Mouse (Mus musculus) lung, embryonic 16.5 days (tissue): Measurements from ENCODE around the gene Glra1. TPM values are rescaled to one million over a fixed set of nuclear protein-coding genes. Genes with fewer than 3 reads are reported as not detected.

Source experiments
- ATAC-seq: fragments of 200-750 bp; cut with Nextera tagmentation; 2 replicates; pipeline ENCODE4 v1.8.0; 2017; ENCODE audit warnings: low read depth, mild to moderate bottlenecking, moderate library complexity
- H3K27ac ChIP-seq: fragments of 300-500 bp; sonication (generic); 2 replicates; pipeline ENCODE4 v1.5.1; 2014; ENCODE audit warnings: mild to moderate bottlenecking, control low read depth, low read length
- H3K27me3 ChIP-seq: fragments of 300-500 bp; sonication (generic); 2 replicates; pipeline ENCODE4 v1.6.1; 2014; ENCODE audit warnings: low read depth, low read length, mixed read lengths; ENCODE audit not compliant: control insufficient read depth, insufficient read depth
- H3K36me3 ChIP-seq: fragments of 300-500 bp; sonication (generic); 2 replicates; pipeline ENCODE4 v1.6.1; 2014; ENCODE audit warnings: low read length; ENCODE audit not compliant: control insufficient read depth, insufficient read depth
- H3K4me1 ChIP-seq: fragments of 300-500 bp; sonication (generic); replicated peaks from 2 replicates; pipeline ENCODE4 v1.6.1; 2014; ENCODE audit warnings: low read length, mixed read lengths; ENCODE audit not compliant: control insufficient read depth, insufficient read depth
- H3K4me2 ChIP-seq: fragments of 300-500 bp; sonication (generic); 2 replicates; pipeline ENCODE4 v1.6.1; 2014; ENCODE audit warnings: low read depth, low read length, control low read depth
- H3K4me3 ChIP-seq: fragments of 300-500 bp; sonication (generic); 2 replicates; pipeline ENCODE4 v1.5.1; 2014; ENCODE audit warnings: mild to moderate bottlenecking, low read length, control low read depth
- H3K9ac ChIP-seq: fragments of 300-500 bp; sonication (generic); 2 replicates; pipeline ENCODE4 v1.6.1; 2014; ENCODE audit warnings: low read length, control low read depth
- H3K9me3 ChIP-seq: fragments of 300-500 bp; sonication (generic); 2 replicates; pipeline ENCODE4 v1.6.1; 2016; ENCODE audit warnings: low read length; ENCODE audit not compliant: control insufficient read depth
- WGBS: fragments of 180-500 bp; shearing (Covaris S2); extraction: QIAGEN DNeasy Blood & Tissue Kit; methylation state at CpG from one replicate; pipeline ENCODE4 v1.1.7; 2014; 5-methylcytosine and 5-hydroxymethylcytosine counted together
- microRNA-seq: library from miRNA; unstranded; fragments of <30 nt; microRNA quantifications from one replicate; pipeline ENCODE4, GENCODE M21; 2016
- polyA plus RNA-seq: library from polyadenylated mRNA; unstranded; fragments of >200 nt; fragmentation: Nextera tagmentation; extraction: Ambion mirVana; gene quantifications from 2 replicates; pipeline ENCODE4 v1.2.1, GENCODE M21; 2015

The Glra1 gene
- polyA plus RNA-seq, 1 experiment from 2014 or later: not detected

- Histone ChIP-seq H3K4me2 (no peak overlapping the region), H3K9me3 (no peaks in the 10 kb centered on the region), H3K27me3 (no peaks in the 10 kb centered on the region), H3K36me3 (no peaks in the 10 kb centered on the region), H3K9ac (no peak overlapping the region), H3K4me3 (no peak overlapping the region), H3K4me1 (peaks cover 10% of the 10 kb centered on the region), H3K27ac (no peak overlapping the region)
- WGBS: 72% methylated on average over 3 of the region's 3 CpGs
- no peak for ATAC-seq
Observed at GRCm38 (mm10) chr11:55465177-55465576, 142.8 kb downstream of the Glra1 start.

GRCm38 (mm10) chr11:55464707-55465106, 143.3 kb downstream of the Glra1 start:
- 76% methylated on average over 10 of the region's 10 CpGs for WGBS
- H3K4me1 ChIP-seq: peaks cover 14% of the 10 kb centered on the region
- no peaks in the 10 kb centered on the region for H3K36me3 ChIP-seq
- no peak overlapping the region for H3K4me3 ChIP-seq
- H3K9me3 ChIP-seq: no peaks in the 10 kb centered on the region
- no peak overlapping the region for H3K27ac ChIP-seq
- no peak overlapping the region for H3K4me2 ChIP-seq
- no peaks in the 10 kb centered on the region for H3K27me3 ChIP-seq
- no peak overlapping the region for H3K9ac ChIP-seq
- ATAC-seq: no peak

Small RNA genes lying within 50 kb of the gene (microRNA-seq; reads per million reads assigned to microRNA genes)
- 0.59 reads per million for gene Mir7652

Other genes with a start within 250 kb of the Glra1 start
- gene Sparc, start 185.0 kb downstream of the Glra1 start, polyA plus RNA-seq: 2,256 and 2,274 TPM in 2 replicates
- 581 and 600 TPM in 2 replicates for gene Atox1, start 147.0 kb downstream of the Glra1 start, polyA plus RNA-seq
- 141 and 152 TPM in 2 replicates for gene G3bp1, start 138.5 kb downstream of the Glra1 start, polyA plus RNA-seq